Mouse (Mus musculus) liver, embryonic 11.5 days (tissue): Measurements from ENCODE around the gene Entr1. TPM values are rescaled to one million over a fixed set of nuclear protein-coding genes. Genes with fewer than 3 reads are reported as not detected.
A peak's percentile ranks its signal among the peaks of the same experiment; 100 is the strongest.

ENCODE experiments used
- ATAC-seq: fragments of 200-750 bp; cut with Nextera tagmentation; replicated peaks from 2 replicates; pipeline ENCODE4 v1.8.0; 2017; ENCODE audit warnings: moderate number of reproducible peaks, mild to moderate bottlenecking, moderate TSS enrichment, moderate library complexity; ENCODE audit not compliant: low FRiP score
- DNase-seq: peaks from one replicate; pipeline ENCODE4 v3.0.0-alpha.2; 2017; ENCODE audit warnings: low spot score
- H3K27ac ChIP-seq: fragments of 300-500 bp; sonication (generic); 2 replicates; pipeline ENCODE4 v1.5.1; 2014; ENCODE audit warnings: mild to moderate bottlenecking, low read depth, low read length, control low read depth
- H3K27me3 ChIP-seq: fragments of 300-500 bp; sonication (generic); replicated peaks from 2 replicates; pipeline ENCODE4 v1.6.1; 2014; ENCODE audit warnings: low read length, mixed read lengths; ENCODE audit not compliant: control insufficient read depth, insufficient read depth
- H3K36me3 ChIP-seq: fragments of 300-500 bp; sonication (generic); 2 replicates; pipeline ENCODE4 v1.6.1; 2014; ENCODE audit warnings: mild to moderate bottlenecking, low read length, moderate library complexity, mixed read lengths; ENCODE audit not compliant: control insufficient read depth, insufficient read depth
- H3K4me1 ChIP-seq: fragments of 300-500 bp; sonication (generic); replicated peaks from 2 replicates; pipeline ENCODE4 v1.6.1; 2014; ENCODE audit warnings: low read length, mixed read lengths; ENCODE audit not compliant: control insufficient read depth, insufficient read depth
- H3K4me2 ChIP-seq: fragments of 300-500 bp; sonication (generic); 2 replicates; pipeline ENCODE4 v1.6.1; 2014; ENCODE audit warnings: mild to moderate bottlenecking, control low read depth, moderate library complexity
- H3K4me3 ChIP-seq: fragments of 300-500 bp; sonication (generic); 2 replicates; pipeline ENCODE4 v1.5.1; 2014; ENCODE audit warnings: low read depth, low read length, control low read depth
- H3K9ac ChIP-seq: fragments of 300-500 bp; sonication (generic); 2 replicates; pipeline ENCODE4 v1.6.1; 2014; ENCODE audit warnings: low read depth, low read length, control low read depth
- H3K9me3 ChIP-seq: fragments of 300-500 bp; sonication (generic); 2 replicates; pipeline ENCODE4 v1.6.1; 2016; ENCODE audit warnings: low read length, inconsistent platforms, mixed read lengths; ENCODE audit not compliant: control insufficient read depth
- WGBS: fragments of 180-500 bp; shearing (Covaris S2); extraction: QIAGEN DNeasy Blood & Tissue Kit; methylation state at CpG from one replicate; pipeline ENCODE4 v1.1.7; 2014; 5-methylcytosine and 5-hydroxymethylcytosine counted together
- polyA plus RNA-seq: library from polyadenylated mRNA; unstranded; fragments of >200 nt; fragmentation: Nextera tagmentation; extraction: Ambion mirVana; gene quantifications from 2 replicates; pipeline ENCODE4 v1.2.1, GENCODE M21; 2014

The Entr1 gene
- polyA plus RNA-seq, 1 experiment from 2014 or later = 94.4 TPM

GRCm38 (mm10) chr2:26358667-26359320 lies 30.3 kb downstream of the Entr1 start:
- ATAC-seq (no peak), DNase-seq (no peak)
- H3K4me1 ChIP-seq = no peaks in the 10 kb centered on the region
- H3K9ac ChIP-seq = no peak overlapping the region
- H3K27me3 ChIP-seq = no peaks in the 10 kb centered on the region
- H3K9me3 ChIP-seq = no peaks in the 10 kb centered on the region
- no peak overlapping the region for H3K4me2 ChIP-seq
- no peaks in the 10 kb centered on the region; the same call in 1 of the 2 replicates for H3K36me3 ChIP-seq
- WGBS = 81% methylated on average over 13 of the region's 13 CpGs
- H3K4me3 ChIP-seq = no peak overlapping the region
- H3K27ac ChIP-seq = no peak overlapping the region

GRCm38 (mm10) chr2:26357484-26357883 lies 31.6 kb downstream of the Entr1 start:
- H3K9me3 ChIP-seq = no peaks in the 10 kb centered on the region
- WGBS = 64% methylated on average over 15 of the region's 15 CpGs
- no peak overlapping the region for H3K9ac ChIP-seq

GRCm38 (mm10) chr2:26356678-26357077 lies 32.4 kb downstream of the Entr1 start:
- DNase-seq = no peak
- Histone ChIP-seq H3K4me1 (peaks cover 7% of the 10 kb centered on the region), H3K27me3 (no peaks in the 10 kb centered on the region), H3K4me3 (no peak overlapping the region), H3K27ac (no peak overlapping the region), H3K9me3 (no peaks in the 10 kb centered on the region), H3K36me3 (no peaks in the 10 kb centered on the region), H3K4me2 (no peak overlapping the region), H3K9ac (no peak overlapping the region)
- ATAC-seq = no peak
- 67% methylated on average over 7 of the region's 7 CpGs for WGBS

More at GRCm38 (mm10) chr2:26357484-26357883, 31.6 kb downstream of the Entr1 start:
- H3K27me3 ChIP-seq = no peaks in the 10 kb centered on the region
- H3K27ac ChIP-seq = no peak overlapping the region
- ATAC-seq (no peak), DNase-seq (no peak)
- H3K4me3 ChIP-seq = no peak overlapping the region
- peaks cover 6% of the 10 kb centered on the region for H3K4me1 ChIP-seq
- H3K4me2 ChIP-seq = no peak overlapping the region
- no peaks in the 10 kb centered on the region for H3K36me3 ChIP-seq

GRCm38 (mm10) chr2:26356231-26356630 lies 32.9 kb downstream of the Entr1 start:
- Histone ChIP-seq H3K4me1 (peaks cover 7% of the 10 kb centered on the region), H3K9ac (no peak overlapping the region), H3K36me3 (no peaks in the 10 kb centered on the region), H3K27me3 (no peaks in the 10 kb centered on the region), H3K4me2 (no peak overlapping the region), H3K27ac (no peak overlapping the region), H3K9me3 (no peaks in the 10 kb centered on the region), H3K4me3 (no peak overlapping the region)
- DNase-seq (no peak), ATAC-seq (no peak)
- WGBS = 79% methylated on average over 4 of the region's 4 CpGs

- no peaks in the 10 kb centered on the region for H3K9me3 ChIP-seq
- ATAC-seq = no peak
Measured at GRCm38 (mm10) chr2:26354401-26354800, 34.7 kb downstream of the Entr1 start.

GRCm38 (mm10) chr2:26353066-26353980 lies 35.8 kb downstream of the Entr1 start:
- Histone ChIP-seq H3K4me3 (peak overlapping the region; percentile 82), H3K27ac (no peak overlapping the region), H3K27me3 (no peaks in the 10 kb centered on the region), H3K9me3 (no peaks in the 10 kb centered on the region), H3K4me2 (peak overlapping the region; percentile 97), H3K36me3 (peaks cover 4% of the 10 kb centered on the region; the same call in 1 of the 2 replicates), H3K4me1 (peaks cover 16% of the 10 kb centered on the region), H3K9ac (no peak overlapping the region)
- no peak for DNase-seq
- no peak for ATAC-seq
- 83% methylated on average over 11 of the region's 11 CpGs for WGBS

More at GRCm38 (mm10) chr2:26354401-26354800, 34.7 kb downstream of the Entr1 start:
- no peaks in the 10 kb centered on the region for H3K27me3 ChIP-seq
- peaks cover 4% of the 10 kb centered on the region; the same call in 1 of the 2 replicates for H3K36me3 ChIP-seq
- no peak overlapping the region for H3K4me3 ChIP-seq
- 87% methylated on average over 4 of the region's 4 CpGs for WGBS
- no peak overlapping the region for H3K4me2 ChIP-seq
- H3K27ac ChIP-seq = no peak overlapping the region
- H3K9ac ChIP-seq = no peak overlapping the region
- peaks cover 14% of the 10 kb centered on the region for H3K4me1 ChIP-seq
- no peak for DNase-seq

- Histone ChIP-seq H3K27ac (no peak overlapping the region; the same call in 1 of the 2 replicates), H3K36me3 (peaks cover 4% of the 10 kb centered on the region; the same call in 1 of the 2 replicates), H3K4me3 (peak overlapping the region; percentile 82), H3K27me3 (no peaks in the 10 kb centered on the region), H3K4me2 (peak overlapping the region; percentile 97), H3K9me3 (no peaks in the 10 kb centered on the region), H3K9ac (peak overlapping the region; percentile 93), H3K4me1 (peaks cover 22% of the 10 kb centered on the region)
- DNase-seq (no peak), ATAC-seq (peak; percentile 42)
- WGBS = 5% methylated on average over 36 of the region's 36 CpGs
Measured at GRCm38 (mm10) chr2:26352291-26352910, 36.7 kb downstream of the Entr1 start.
